Mouse (Mus musculus) testis, postnatal 10 days (tissue): ENCODE results near the gene Arhgap20.

Experiments used
- DNase-seq: peaks from one replicate; pipeline ENCODE4 v3.0.0; 2021; ENCODE audit warnings: low spot score

Arhgap20 gene

DNA sequence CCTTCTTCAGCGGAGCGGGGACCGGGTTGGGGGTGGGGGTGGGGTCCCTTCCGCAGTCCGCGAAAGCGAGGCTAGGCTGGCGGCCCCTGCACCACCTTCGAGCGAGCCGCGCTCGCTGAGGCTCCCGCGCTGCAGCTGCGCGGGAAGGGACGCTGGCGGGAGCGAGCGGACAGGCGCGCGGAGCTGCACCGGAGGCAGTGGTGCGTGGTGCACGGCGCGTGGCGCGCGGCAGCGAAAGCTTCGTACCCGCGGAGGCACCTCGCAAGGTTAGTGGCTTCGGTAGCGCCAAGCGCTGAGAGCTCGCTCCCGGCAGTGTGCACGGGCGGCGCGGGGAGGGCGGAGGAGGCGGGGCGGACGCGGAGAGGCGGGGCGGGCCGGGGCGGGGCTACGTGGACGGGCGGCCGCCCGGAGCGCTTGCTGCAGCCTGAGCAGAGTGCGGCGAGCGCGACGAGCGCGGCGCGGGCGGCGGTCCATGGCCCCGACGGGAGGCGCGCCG lies at the start of gene Arhgap20:
Arhgap20 (plus strand) TSS at position 417 of the 496 bp plus-strand sequence.
- DNase-seq, result peak; percentile 89

DNA sequence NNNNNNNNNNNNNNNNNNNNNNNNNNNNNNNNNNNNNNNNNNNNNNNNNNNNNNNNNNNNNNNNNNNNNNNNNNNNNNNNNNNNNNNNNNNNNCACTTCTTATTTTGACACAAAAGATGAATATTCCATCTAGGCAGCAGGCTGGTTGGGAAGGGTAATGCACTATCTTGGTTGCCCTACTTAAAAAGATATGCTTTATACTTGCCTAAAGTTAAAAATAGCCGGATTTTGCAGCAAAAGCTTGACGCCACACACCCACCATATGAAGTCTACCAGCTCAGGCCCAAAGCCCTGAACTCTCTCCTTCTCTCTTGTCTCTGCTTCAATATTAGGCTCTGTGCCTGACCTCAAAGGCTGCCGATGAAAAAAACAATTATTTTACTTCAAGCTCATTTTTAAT lies 46.3 kb upstream of the Arhgap20 start:
- DNase-seq, result no peak

DNA sequence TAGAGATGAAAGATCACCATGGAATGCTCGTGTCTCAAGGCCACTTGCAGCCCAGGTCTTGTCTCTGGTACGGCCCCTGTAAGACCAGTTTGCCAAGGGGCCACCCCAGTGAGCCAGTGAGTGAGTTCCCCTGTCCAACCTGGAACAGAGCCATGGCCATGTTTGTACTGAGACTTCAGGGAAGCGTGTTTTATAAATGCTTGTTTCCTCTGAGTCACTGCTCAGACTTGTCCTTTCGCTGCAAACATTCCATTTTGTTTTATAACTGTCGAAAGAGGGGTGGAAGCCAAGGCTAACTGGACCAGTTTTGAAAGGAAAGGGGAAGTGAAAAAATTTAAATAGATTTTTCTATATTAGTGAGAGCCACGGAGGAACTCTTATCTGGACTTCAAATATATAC lies 37.2 kb upstream of the Arhgap20 start:
- DNase-seq, result peak; percentile 71

DNA sequence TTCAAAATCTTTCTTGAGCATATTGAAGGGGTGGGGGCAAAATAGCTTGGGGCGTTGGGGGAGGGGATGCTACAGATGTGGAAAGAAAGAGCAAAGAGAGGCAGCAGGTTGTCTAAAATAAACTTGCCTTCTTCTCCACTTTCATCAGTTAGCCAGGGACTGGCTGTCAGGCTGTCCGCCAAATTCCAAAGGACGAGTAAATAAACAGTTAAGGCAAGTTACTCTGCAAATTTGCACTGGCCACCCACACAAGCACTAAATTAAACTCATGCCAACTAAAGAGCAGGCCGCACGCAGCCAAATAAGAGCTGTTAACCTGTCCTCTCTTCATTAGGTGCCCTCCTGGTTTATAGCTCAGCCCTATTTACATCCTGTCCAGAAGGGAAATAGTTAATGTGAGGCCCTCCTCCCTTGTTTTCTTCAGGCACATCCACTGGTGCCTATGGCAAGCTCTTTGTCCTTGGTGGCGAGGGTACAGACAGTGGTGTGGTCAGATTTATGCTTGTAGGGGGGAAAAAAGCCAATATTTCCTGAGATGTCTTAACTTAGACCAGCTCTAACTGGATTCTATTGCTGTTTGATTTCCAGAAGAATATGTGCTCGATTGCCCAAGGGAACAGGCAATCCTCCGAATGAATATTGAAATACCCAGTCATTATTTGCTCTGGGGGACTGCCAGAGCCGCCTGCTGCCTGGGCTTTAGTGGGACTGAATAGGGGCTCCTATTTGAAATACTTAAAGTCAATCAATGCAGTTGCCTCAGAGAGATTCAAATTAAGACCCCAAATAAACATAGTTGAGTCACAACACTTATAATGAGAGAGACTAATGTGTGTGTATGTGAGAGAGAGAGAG lies 29.7 kb upstream of the Arhgap20 start:
- no peak for DNase-seq

DNA sequence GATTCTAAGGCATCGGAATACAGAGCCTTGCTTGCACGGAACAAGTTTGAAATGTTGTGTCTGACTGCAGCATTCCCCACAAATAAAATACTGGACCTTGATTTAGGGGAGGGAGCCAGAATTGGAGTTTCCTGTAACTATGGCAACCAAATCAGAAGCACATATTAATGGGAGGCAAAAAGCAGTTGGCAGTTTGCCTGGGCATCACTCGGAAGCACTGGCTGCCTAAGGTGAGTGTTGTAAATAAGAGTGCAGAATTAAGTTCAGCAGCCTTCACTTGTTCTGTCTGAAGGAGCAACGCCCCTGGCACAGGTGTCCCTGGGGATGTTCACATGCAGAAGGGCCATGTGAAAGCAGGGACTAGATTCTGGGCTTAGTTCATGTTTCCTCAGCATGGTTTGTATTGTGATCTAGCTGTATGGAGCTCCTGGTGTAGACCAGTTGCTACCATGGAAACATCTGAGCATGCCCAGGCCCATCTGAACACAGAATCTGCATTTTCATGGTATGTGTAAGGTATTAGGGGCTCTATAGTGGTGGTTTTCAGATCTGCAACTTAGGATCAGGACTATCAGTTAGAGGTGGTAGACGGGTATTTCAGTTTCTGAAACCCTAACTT lies 28.3 kb upstream of the Arhgap20 start:
- no peak for DNase-seq

- no peak for DNase-seq
These were observed 26.8 kb upstream of the Arhgap20 start for GRCm38 (mm10) chr9:51738349-51738748.

GRCm38 (mm10) chr9:51739826-51740225 lies 25.3 kb upstream of the Arhgap20 start:
- DNase-seq, result no peak

GRCm38 (mm10) chr9:51750144-51750543 lies 15.0 kb upstream of the Arhgap20 start:
- no peak for DNase-seq

DNA sequence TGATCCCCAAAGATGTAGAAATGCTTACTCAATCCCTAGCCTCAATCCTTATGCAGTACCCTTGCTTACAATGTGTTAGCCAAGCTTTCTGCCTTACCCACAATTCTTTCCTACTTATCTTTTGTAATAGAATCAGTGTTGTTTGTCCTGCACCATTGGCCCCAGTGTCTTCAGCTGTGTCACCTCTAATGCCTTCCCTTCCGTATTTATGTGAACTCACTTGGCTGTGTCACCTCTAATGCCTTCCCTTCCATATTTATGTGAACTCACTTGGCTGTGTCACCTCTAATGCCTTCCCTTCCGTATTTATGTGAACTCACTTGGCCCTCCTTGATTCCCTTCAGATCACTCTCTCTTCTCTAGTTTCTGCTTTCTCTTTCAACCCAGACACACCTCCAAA lies 4.1 kb upstream of the Arhgap20 start:
- no peak for DNase-seq

- DNase-seq, result no peak
These were observed 879 bp upstream of the Arhgap20 start for GRCm38 (mm10) chr9:51764041-51764875.

DNA sequence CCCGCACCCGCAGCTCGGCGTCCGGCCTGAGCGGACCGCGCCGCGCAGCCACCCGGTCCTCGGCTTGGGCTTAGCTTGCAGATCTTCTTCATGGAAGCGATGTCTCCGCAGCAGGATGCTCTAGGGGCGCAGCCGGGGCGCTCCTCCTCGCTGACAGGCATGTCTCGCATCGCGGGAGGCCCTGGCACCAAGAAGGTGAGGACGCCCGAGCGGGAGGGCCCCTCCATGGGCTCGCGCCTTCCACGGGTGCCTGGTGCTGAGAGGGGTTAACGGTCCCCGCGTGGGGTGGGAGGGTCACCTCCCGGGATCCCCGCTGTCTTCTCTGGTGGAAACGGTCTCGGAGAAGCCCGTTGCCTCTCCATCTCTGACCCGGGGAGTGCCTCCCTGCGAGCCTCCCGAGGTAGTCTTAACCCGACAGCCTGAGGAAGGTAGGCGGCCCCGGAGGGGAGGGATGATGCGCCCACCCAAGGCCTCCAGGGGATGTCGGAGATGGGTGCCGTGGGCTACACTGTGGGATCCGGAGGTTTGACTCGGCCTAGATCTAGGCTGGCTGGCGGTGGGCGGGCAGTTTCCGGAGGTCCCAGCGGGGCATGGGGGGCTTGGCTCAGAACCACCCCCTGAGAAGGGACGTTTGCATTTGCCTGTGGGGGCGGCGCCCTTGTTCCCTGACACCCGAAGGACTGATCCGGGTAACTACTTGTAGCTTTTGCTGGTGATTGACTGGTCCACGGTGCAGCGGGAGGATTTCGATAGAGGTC lies 459 bp downstream of the Arhgap20 start:
- DNase-seq, result peak; percentile 67

- DNase-seq, result peak; percentile 65
These were observed 1.3 kb downstream of the Arhgap20 start for GRCm38 (mm10) chr9:51766175-51767062.

- no peak for DNase-seq
These were observed 9.1 kb downstream of the Arhgap20 start for GRCm38 (mm10) chr9:51774201-51774600.

- DNase-seq, result no peak
These were observed 11.3 kb downstream of the Arhgap20 start for GRCm38 (mm10) chr9:51776459-51776858.

DNA sequence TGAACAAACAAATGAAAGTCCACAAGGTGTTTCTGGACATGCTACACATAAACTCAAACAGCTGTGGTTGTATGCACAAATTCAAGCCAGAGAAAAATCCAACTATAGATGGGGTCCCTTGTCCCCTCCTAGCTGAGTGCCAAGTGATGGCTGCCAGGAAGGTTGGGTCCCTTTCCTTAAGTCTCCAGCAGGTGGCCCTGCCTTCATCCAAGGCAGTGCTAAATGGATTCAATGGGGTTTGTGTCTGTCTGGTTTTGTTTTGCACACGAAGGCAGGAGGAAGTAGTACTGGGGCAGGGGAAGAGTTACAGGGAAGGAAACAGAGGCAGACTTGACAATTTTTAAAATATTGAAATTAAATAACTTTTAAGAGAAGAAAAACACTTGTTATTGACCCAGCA lies 12.0 kb downstream of the Arhgap20 start:
- no peak for DNase-seq

DNA sequence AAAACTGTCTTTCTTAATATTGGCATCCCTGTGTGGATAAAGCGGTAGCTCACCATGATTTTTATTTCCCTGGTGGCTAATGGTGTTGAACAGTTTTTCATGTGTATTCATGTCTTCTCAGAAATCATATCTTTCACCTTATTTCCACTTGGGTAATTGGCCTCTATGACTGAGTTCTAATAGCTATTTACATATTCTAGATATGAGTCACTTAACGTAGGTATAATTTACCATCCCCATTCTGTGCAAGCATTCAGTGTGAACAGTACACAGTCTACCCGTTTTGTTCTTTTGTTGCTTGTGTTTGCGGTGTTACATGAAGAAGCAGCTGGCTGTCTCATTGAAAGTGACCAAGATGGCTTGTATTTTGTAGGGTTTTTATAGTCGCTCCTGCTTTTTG lies 14.1 kb downstream of the Arhgap20 start:
- DNase-seq, result no peak

- DNase-seq, result no peak
These were observed 16.0 kb downstream of the Arhgap20 start for GRCm38 (mm10) chr9:51781092-51781491.

DNA sequence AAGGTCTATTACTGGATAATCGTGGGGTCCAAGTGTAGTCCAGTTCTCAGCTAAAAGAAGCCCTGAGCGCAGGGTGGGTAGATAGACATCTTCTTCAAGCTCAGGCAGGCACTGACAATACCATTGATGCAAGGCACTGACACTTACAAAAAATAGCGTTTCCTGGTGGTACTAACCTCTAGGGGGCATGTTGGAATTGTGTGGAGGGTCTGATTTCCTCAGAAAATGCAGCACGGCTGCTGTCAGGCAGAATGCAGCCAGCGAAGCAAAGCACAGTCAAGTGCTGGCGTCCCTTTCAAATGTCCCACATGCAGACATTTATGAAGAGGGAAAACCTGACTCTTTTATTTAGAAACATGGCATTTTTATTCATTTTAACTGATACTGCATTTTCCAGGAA lies 22.2 kb downstream of the Arhgap20 start:
- no peak for DNase-seq

GRCm38 (mm10) chr9:51788466-51788865 lies 23.3 kb downstream of the Arhgap20 start:
- no peak for DNase-seq

- DNase-seq, result peak; percentile 48
These were observed 30.1 kb downstream of the Arhgap20 start for GRCm38 (mm10) chr9:51795206-51795605.

DNA sequence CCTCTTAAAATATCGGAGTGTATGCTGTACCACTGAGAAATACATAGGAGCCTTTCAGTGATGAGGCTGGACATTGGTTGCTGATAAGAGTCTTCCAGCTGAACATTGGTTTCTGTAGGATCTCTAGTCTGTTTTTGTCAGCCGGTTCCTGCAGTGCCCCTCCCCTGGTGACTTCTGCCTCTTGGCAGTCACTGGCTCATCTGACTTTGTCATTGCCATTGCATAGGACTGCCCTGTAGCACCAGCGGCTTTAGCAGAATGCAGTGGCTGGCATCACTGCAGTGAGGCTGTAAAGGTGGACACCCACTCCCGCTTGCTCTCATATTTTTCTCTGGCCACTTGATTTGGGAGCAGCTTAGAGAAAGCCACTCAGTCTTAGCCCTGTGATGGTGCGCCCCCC lies 33.1 kb downstream of the Arhgap20 start:
- no peak for DNase-seq
